Mouse (Mus musculus): ENCODE data around the gene Ttc30a2. TPM values are rescaled to one million over a fixed set of nuclear protein-coding genes. Genes with fewer than 3 reads are reported as not detected.

Ttc30a2 gene
- total RNA-seq, 1 experiment = 0.36 TPM

Other genes with a start within 250 kb of the Ttc30a2 start
- gene Agps, start 146.0 kb downstream of the Ttc30a2 start, total RNA-seq (2012; rRNA removed) = 74.6 and 101 TPM in 2 replicates
- 2.3 and 2.6 TPM in 2 replicates for gene Ttc30b, start 39.6 kb downstream of the Ttc30a2 start, total RNA-seq (2012; rRNA removed)
- gene Ttc30a1, start 3.8 kb upstream of the Ttc30a2 start, total RNA-seq (2012; rRNA removed) = 4.7 and 6.1 TPM in 2 replicates